Mouse (Mus musculus): ENCODE results near the gene Lrrk1. TPM values are rescaled to one million over a fixed set of nuclear protein-coding genes. Genes with fewer than 3 reads are reported as not detected.

The Lrrk1 gene
- total and polyA plus RNA-seq, 2 experiments = 7.4 to 15.0 TPM

GRCm38 (mm10) chr7:66179120-66179581 lies 209.0 kb downstream of the Lrrk1 start:
- Histone ChIP-seq H3K36me3 (ENCODE audit: control insufficient read depth, insufficient read depth, low read length) (no peaks in the 10 kb centered on the region), H3K79me2 (ENCODE audit: control insufficient read depth, insufficient read depth, low read length) (no peaks in the 10 kb centered on the region), H3K9ac (ENCODE audit: low read depth, low read length) (no peak overlapping the region), H3K27ac (replicated peaks; ENCODE audit: insufficient read depth, low read depth, low read length) (no peak overlapping the region), H3K4me1 (ENCODE audit: control insufficient read depth, insufficient read depth, low read length) (no peaks in the 10 kb centered on the region), H3K4me3 (ENCODE audit: insufficient read depth, low read depth, low read length) (no peak overlapping the region), H3K27me3 (ENCODE audit: control insufficient read depth, insufficient read depth, low read length) (no peaks in the 10 kb centered on the region)
- TF ChIP-seq CTCF (IDR thresholded peaks at IDR 0.05; ENCODE audit: low read depth, low read length) = no peak
- TF ChIP-seq POLR2A (IDR thresholded peaks at IDR 0.05; ENCODE audit: extremely low read depth, insufficient read depth, low read length) = no peak
- WGBS = 53% methylated on average over 10 of the region's 10 CpGs
- no peak for DNase-seq (ENCODE audit: extremely low read depth, low read depth, low spot score)

- H3K36me3 ChIP-seq (ENCODE audit: control insufficient read depth, insufficient read depth, low read length) = no peaks in the 10 kb centered on the region
- H3K79me2 ChIP-seq (ENCODE audit: control insufficient read depth, insufficient read depth, low read length) = no peaks in the 10 kb centered on the region
- H3K4me1 ChIP-seq (ENCODE audit: control insufficient read depth, insufficient read depth, low read length) = no peaks in the 10 kb centered on the region
- no peak for DNase-seq (ENCODE audit: extremely low read depth, low read depth, low spot score)
- H3K4me3 ChIP-seq (ENCODE audit: insufficient read depth, low read depth, low read length) = no peak overlapping the region
- H3K27me3 ChIP-seq (ENCODE audit: control insufficient read depth, insufficient read depth, low read length) = no peaks in the 10 kb centered on the region
- 90% methylated on average over 6 of the region's 6 CpGs for WGBS
- no peak overlapping the region for H3K27ac ChIP-seq (replicated peaks; ENCODE audit: insufficient read depth, low read depth, low read length)
- TF ChIP-seq POLR2A (IDR thresholded peaks at IDR 0.05; ENCODE audit: extremely low read depth, insufficient read depth, low read length) (no peak), CTCF (IDR thresholded peaks at IDR 0.05; ENCODE audit: low read depth, low read length) (no peak)
- no peak overlapping the region for H3K9ac ChIP-seq (ENCODE audit: low read depth, low read length)
These were observed 210.0 kb downstream of the Lrrk1 start for GRCm38 (mm10) chr7:66178101-66178500.

GRCm38 (mm10) chr7:66176929-66177328 lies 211.2 kb downstream of the Lrrk1 start:
- no peak for DNase-seq (ENCODE audit: extremely low read depth, low read depth, low spot score)
- Histone ChIP-seq H3K79me2 (ENCODE audit: control insufficient read depth, insufficient read depth, low read length) (no peaks in the 10 kb centered on the region), H3K9ac (ENCODE audit: low read depth, low read length) (no peak overlapping the region), H3K27ac (replicated peaks; ENCODE audit: insufficient read depth, low read depth, low read length) (no peak overlapping the region), H3K27me3 (ENCODE audit: control insufficient read depth, insufficient read depth, low read length) (no peaks in the 10 kb centered on the region), H3K4me3 (ENCODE audit: insufficient read depth, low read depth, low read length) (no peak overlapping the region), H3K4me1 (ENCODE audit: control insufficient read depth, insufficient read depth, low read length) (no peaks in the 10 kb centered on the region), H3K36me3 (ENCODE audit: control insufficient read depth, insufficient read depth, low read length) (no peaks in the 10 kb centered on the region)
- 87% methylated on average over 4 of the region's 4 CpGs for WGBS
- TF ChIP-seq POLR2A (IDR thresholded peaks at IDR 0.05; ENCODE audit: extremely low read depth, insufficient read depth, low read length) (no peak), CTCF (IDR thresholded peaks at IDR 0.05; ENCODE audit: low read depth, low read length) (no peak)

Other genes starting within 250 kb of the Lrrk1 start
- not detected in 2 replicates for gene Gm10974, start 22.4 kb downstream of the Lrrk1 start, total RNA-seq (2014; rRNA removed)
- gene Gm10974, start 22.4 kb downstream of the Lrrk1 start, polyA plus RNA-seq (2012; rRNA removed) = not detected in 2 replicates
- 0.40 and 0.65 TPM in 2 replicates for gene Aldh1a3, start 39.2 kb upstream of the Lrrk1 start, total RNA-seq (2014; rRNA removed)
- 0.17 TPM in 1 of 2 replicates, not detected in the other for gene Aldh1a3, start 39.2 kb upstream of the Lrrk1 start, polyA plus RNA-seq (2012; rRNA removed)